Mouse (Mus musculus) forebrain, embryonic 14.5 days (tissue): ENCODE data around the gene Krtap3-3. TPM values are rescaled to one million over a fixed set of nuclear protein-coding genes. Genes with fewer than 3 reads are reported as not detected.
"Not testable (repeated sequence)": the region's sequence is repeated elsewhere in the genome, so short reads cannot be mapped to it uniquely, and the experiment has no call there.

ENCODE experiments used
- ATAC-seq: fragments of 200-750 bp; cut with Nextera tagmentation; 2 replicates; pipeline ENCODE4 v1.8.0; 2017; ENCODE audit warnings: mild to moderate bottlenecking, moderate library complexity
- DNase-seq: peaks from one replicate; pipeline ENCODE4 v3.0.0-alpha.2; 2015; ENCODE audit warnings: low spot score
- H3K27ac ChIP-seq: fragments of 300-500 bp; sonication (generic); 2 replicates; pipeline ENCODE4 v1.5.1; 2014; ENCODE audit warnings: low read depth, mild to moderate bottlenecking, control low read depth, low read length, moderate library complexity
- H3K27me3 ChIP-seq: fragments of 300-500 bp; sonication (generic); replicated peaks from 2 replicates; pipeline ENCODE4 v1.6.1; 2014; ENCODE audit warnings: low read length, control low read depth, mixed read lengths; ENCODE audit not compliant: control insufficient read depth, insufficient read depth
- H3K36me3 ChIP-seq: fragments of 300-500 bp; sonication (generic); 2 replicates; pipeline ENCODE4 v1.6.1; 2014; ENCODE audit warnings: low read length, control low read depth; ENCODE audit not compliant: control insufficient read depth, insufficient read depth
- H3K4me1 ChIP-seq: fragments of 300-500 bp; sonication (generic); 2 replicates; pipeline ENCODE4 v1.6.1; 2014; ENCODE audit warnings: antibody characterized with exemption, low read length, control low read depth; ENCODE audit not compliant: control insufficient read depth, insufficient read depth
- H3K4me2 ChIP-seq: fragments of 300-500 bp; sonication (generic); 2 replicates; pipeline ENCODE4 v1.6.1; 2014; ENCODE audit warnings: mild to moderate bottlenecking, control low read depth, low read length
- H3K4me3 ChIP-seq: fragments of 300-500 bp; sonication (generic); 2 replicates; pipeline ENCODE4 v1.5.1; 2014; ENCODE audit warnings: low read depth, low read length, control low read depth
- H3K9ac ChIP-seq: fragments of 300-500 bp; sonication (generic); 2 replicates; pipeline ENCODE4 v1.6.1; 2014; ENCODE audit warnings: mild to moderate bottlenecking, low read length, control low read depth, moderate library complexity
- H3K9me3 ChIP-seq: fragments of 300-500 bp; sonication (generic); replicated peaks from 2 replicates; pipeline ENCODE4 v1.6.1; 2016; ENCODE audit warnings: low read length, control low read depth, mixed read lengths; ENCODE audit not compliant: control insufficient read depth
- WGBS: fragments of 180-500 bp; shearing (Covaris S2); extraction: QIAGEN DNeasy Blood & Tissue Kit; methylation state at CpG from one replicate; pipeline ENCODE4 v1.1.7; 2014; 5-methylcytosine and 5-hydroxymethylcytosine counted together
- polyA plus RNA-seq: library from polyadenylated mRNA; unstranded; fragments of >200 nt; fragmentation: Nextera tagmentation; extraction: Ambion mirVana; gene quantifications from 2 replicates; pipeline ENCODE4 v1.2.1, GENCODE M21; 2014

Krtap3-3 gene
- not detected in 2 replicates for polyA plus RNA-seq

DNA sequence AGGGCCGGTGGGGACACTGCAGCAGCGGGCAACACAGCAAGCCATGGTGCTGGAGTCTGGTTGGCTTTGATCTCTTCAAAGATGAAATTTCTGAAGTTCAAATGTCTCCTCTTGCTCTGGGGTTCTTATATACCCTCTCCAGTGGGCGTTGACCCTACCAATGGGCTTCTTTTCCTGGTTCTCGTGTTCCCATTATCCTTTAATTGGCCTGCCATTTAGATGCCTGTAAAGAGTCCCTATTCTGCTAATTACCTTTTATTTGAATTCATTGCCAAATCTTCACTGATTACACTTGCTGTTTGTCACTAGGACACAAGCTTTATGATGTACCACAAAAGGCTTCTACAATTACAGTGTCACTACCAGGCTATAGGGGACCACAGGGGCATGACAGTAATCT lies at the start of gene Krtap3-3:
Gene Krtap3-3, minus strand, starts transcription at position 101 of the 400 bp plus-strand sequence.
- 34% methylated on average over 3 of the region's 4 CpGs for WGBS
- Histone ChIP-seq H3K9ac (no peak within 1 kb of the TSS), H3K4me2 (no peak within 1 kb of the TSS), H3K36me3 (no peaks in the 10 kb centered on the region), H3K9me3 (no peaks in the 10 kb centered on the region), H3K4me1 (no peaks in the 10 kb centered on the region), H3K4me3 (no peak within 1 kb of the TSS), H3K27ac (no peak within 1 kb of the TSS), H3K27me3 (no peaks in the 10 kb centered on the region)
- peak; percentile 16 for DNase-seq
- no peak for ATAC-seq

DNA sequence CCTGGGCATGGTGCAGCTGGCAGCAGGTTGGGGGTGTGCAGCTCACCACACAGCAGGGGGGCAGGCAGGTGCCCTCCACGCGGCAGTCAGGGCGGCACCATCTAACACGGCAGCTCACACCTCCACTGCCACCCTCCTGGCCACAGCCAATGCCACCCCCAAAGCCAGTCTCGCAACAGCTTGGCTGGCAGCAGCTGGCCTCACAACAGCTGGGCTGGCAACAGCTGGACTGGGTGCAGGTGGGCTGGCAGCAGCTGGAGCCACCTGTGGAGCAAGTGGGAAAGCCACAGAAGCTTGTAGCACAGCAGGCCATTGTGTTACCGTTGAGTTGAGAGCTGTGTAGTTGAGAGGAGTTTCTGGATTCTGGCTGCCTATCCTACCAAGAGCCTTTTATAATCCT lies 47.1 kb upstream of the Krtap3-3 start, which contains the start of gene Krtap9-3:
Gene Krtap9-3, minus strand, starts transcription at position 364 of the 400 bp plus-strand sequence.
- H3K27me3 ChIP-seq, H3K4me1 ChIP-seq, H3K4me2 ChIP-seq, H3K9me3 ChIP-seq, ATAC-seq, DNase-seq, H3K27ac ChIP-seq, H3K9ac ChIP-seq, H3K4me3 ChIP-seq, H3K36me3 ChIP-seq: not testable (repeated sequence)
- WGBS, result 87% methylated on average over 3 of the region's 6 CpGs

DNA sequence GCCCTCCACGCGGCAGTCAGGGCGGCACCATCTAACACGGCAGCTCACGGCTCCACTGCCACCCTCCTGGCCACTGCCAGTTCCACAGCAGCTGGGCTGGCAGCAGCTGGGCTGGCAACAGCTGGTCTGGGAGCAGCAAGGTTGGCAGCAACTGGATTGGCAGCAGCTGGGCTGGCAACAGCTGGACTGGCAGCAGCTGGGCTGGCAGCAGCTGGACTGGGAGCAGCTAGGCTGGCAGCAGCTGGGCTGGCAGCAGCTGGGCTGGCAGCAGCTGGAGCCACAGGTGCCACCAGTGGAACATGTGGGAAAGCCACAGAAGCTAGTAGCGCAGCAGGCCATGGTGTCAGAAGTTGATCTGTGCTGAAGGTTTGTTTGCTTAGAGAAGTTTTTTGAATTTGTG lies 40.3 kb upstream of the Krtap3-3 start, which contains the start of gene Krtap1-3:
Gene Krtap1-3, minus strand, starts transcription at position 359 of the 400 bp plus-strand sequence.
- 84% methylated on average over 6 of the region's 6 CpGs for WGBS

DNA sequence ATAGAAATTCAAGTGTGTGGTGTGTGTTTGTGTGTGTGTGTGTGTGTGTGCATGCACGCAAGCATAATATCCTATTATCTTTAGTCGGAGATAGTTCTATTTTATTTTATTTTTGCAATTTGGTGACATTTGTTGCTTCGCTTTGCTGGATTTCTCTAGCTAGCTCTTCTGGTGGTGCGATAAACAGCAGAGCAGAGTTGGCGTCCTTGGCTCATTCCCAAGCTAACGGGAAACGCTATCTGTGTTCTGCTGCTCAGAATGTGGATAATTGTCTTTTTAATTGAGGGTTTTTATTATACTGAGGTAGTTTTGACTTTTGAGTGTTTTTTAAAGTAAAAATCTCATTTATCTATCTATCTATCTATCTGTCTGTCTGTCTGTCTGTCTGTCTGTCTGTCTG lies 34.4 kb upstream of the Krtap3-3 start:
- H3K27me3 ChIP-seq, result no peaks in the 10 kb centered on the region
- DNase-seq (peak; percentile 13), ATAC-seq (no peak)
- no peak overlapping the region for H3K27ac ChIP-seq
- H3K9ac ChIP-seq, result no peak overlapping the region
- H3K4me2 ChIP-seq, result no peak overlapping the region
- H3K36me3 ChIP-seq, result no peaks in the 10 kb centered on the region
- WGBS, result 84% methylated on average over 7 of the region's 7 CpGs
- no peaks in the 10 kb centered on the region for H3K4me1 ChIP-seq
- H3K9me3 ChIP-seq, result no peaks in the 10 kb centered on the region
- H3K4me3 ChIP-seq, result no peak overlapping the region

More for the DNA sequence above, 40.3 kb upstream of the Krtap3-3 start, which contains the start of gene Krtap1-3:
- no peak within 1 kb of the TSS for H3K4me3 ChIP-seq
- DNase-seq (no peak), ATAC-seq (no peak)
- no peaks in the 10 kb centered on the region for H3K36me3 ChIP-seq
- H3K9ac ChIP-seq, result no peak within 1 kb of the TSS
- H3K4me2 ChIP-seq, result no peak within 1 kb of the TSS
- H3K4me1 ChIP-seq, result no peaks in the 10 kb centered on the region
- H3K27me3 ChIP-seq, result no peaks in the 10 kb centered on the region
- no peaks in the 10 kb centered on the region for H3K9me3 ChIP-seq
- no peak within 1 kb of the TSS for H3K27ac ChIP-seq

- ATAC-seq (no peak), DNase-seq (no peak)
- H3K9me3 ChIP-seq, result no peaks in the 10 kb centered on the region
- H3K4me1 ChIP-seq, result no peaks in the 10 kb centered on the region
- no peak within 1 kb of the TSS for H3K4me3 ChIP-seq
- H3K4me2 ChIP-seq, result no peak within 1 kb of the TSS
- no peaks in the 10 kb centered on the region for H3K27me3 ChIP-seq
- no peak within 1 kb of the TSS for H3K9ac ChIP-seq
- H3K36me3 ChIP-seq, result no peaks in the 10 kb centered on the region
- H3K27ac ChIP-seq, result no peak within 1 kb of the TSS
- WGBS, result 81% methylated on average over 5 of the region's 5 CpGs
Observed at GRCm38 (mm10) chr11:99583245-99583704, 32.6 kb upstream of the Krtap3-3 start, which contains the start of gene Krtap1-4. Krtap1-4 (minus strand) TSS chr11:99583654.

- Histone ChIP-seq H3K4me3 (no peak overlapping the region), H3K4me1 (no peaks in the 10 kb centered on the region), H3K27me3 (no peaks in the 10 kb centered on the region), H3K9ac (no peak overlapping the region), H3K4me2 (no peak overlapping the region), H3K36me3 (no peaks in the 10 kb centered on the region), H3K27ac (no peak overlapping the region), H3K9me3 (no peaks in the 10 kb centered on the region)
- no peak for ATAC-seq
- DNase-seq, result no peak
- WGBS, result 66% methylated on average over 6 of the region's 6 CpGs
Observed at GRCm38 (mm10) chr11:99581564-99581963, 30.9 kb upstream of the Krtap3-3 start.

GRCm38 (mm10) chr11:99581051-99581450 lies 30.4 kb upstream of the Krtap3-3 start:
- H3K27me3 ChIP-seq, result no peaks in the 10 kb centered on the region
- WGBS, result 90% methylated on average over 5 of the region's 5 CpGs
- ATAC-seq, result no peak

DNA sequence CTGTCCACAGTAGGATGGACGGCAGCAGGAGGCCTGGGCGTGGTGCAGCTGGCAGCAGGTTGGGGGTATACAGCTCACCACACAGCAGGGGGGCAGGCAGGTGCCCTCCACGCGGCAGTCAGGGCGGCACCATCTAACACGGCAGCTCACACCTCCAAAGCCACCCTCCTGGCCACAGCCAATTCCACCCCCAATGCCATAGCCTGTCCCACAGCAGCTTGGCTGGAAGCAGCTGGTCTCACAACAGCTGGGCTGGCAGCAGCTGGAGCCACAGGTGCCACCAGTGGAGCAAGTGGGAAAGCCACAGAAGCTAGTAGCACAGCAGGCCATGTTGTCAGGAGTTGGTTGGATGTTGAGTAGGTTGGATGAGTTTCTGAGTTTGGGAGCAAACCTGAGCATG lies 30.0 kb upstream of the Krtap3-3 start, which contains the start of gene Krtap1-5:
Gene Krtap1-5, minus strand, starts transcription at position 381 of the 400 bp plus-strand sequence.
- no peaks in the 10 kb centered on the region for H3K4me1 ChIP-seq
- no peak within 1 kb of the TSS for H3K9ac ChIP-seq
- ATAC-seq (no peak), DNase-seq (no peak)
- 84% methylated on average over 5 of the region's 6 CpGs for WGBS
- no peak within 1 kb of the TSS for H3K4me2 ChIP-seq
- H3K27me3 ChIP-seq, result no peaks in the 10 kb centered on the region
- no peak within 1 kb of the TSS for H3K4me3 ChIP-seq
- no peaks in the 10 kb centered on the region for H3K9me3 ChIP-seq
- H3K36me3 ChIP-seq, result no peaks in the 10 kb centered on the region
- H3K27ac ChIP-seq, result no peak within 1 kb of the TSS

More at GRCm38 (mm10) chr11:99581051-99581450, 30.4 kb upstream of the Krtap3-3 start:
- no peak for DNase-seq
- Histone ChIP-seq H3K9ac (no peak overlapping the region), H3K4me2 (no peak overlapping the region), H3K4me1 (no peaks in the 10 kb centered on the region), H3K27ac (no peak overlapping the region), H3K4me3 (no peak overlapping the region), H3K36me3 (no peaks in the 10 kb centered on the region), H3K9me3 (no peaks in the 10 kb centered on the region)

GRCm38 (mm10) chr11:99574106-99574505 lies 23.4 kb upstream of the Krtap3-3 start:
- Histone ChIP-seq H3K9ac (peak overlapping the region; percentile 37; the same call in 1 of the 2 replicates), H3K4me3 (no peak overlapping the region), H3K4me1 (no peaks in the 10 kb centered on the region), H3K4me2 (peak overlapping the region; percentile 42), H3K36me3 (no peaks in the 10 kb centered on the region), H3K27me3 (no peaks in the 10 kb centered on the region), H3K27ac (no peak overlapping the region), H3K9me3 (no peaks in the 10 kb centered on the region)
- ATAC-seq (peak; percentile 70), DNase-seq (peak; percentile 86)
- 3% methylated on average over 7 of the region's 7 CpGs for WGBS
